Mouse (Mus musculus) embryonic fibroblast, embryonic 13.5 days (primary cell): ENCODE measurements at regions not wholly inside any gene's neighbourhood (a gene's known extent, or its start where the extent isn't known, plus 50 kb on each side); places are given as distances from the start of the nearest gene placed in this dataset.

Experiments
- CTCF ChIP-seq: IDR thresholded peaks from 2 replicates; pipeline ENCODE4 v1.5.1; 2011; ENCODE audit warnings: mild to moderate bottlenecking, control low read depth, low read length, moderate library complexity, borderline replicate concordance; ENCODE audit not compliant: insufficient read depth
- POLR2A ChIP-seq: IDR thresholded peaks from 2 replicates; pipeline ENCODE4 v1.6.1; 2011; ENCODE audit warnings: low read depth, mild to moderate bottlenecking, control low read depth, low read length, moderate library complexity

GRCm38 (mm10) chr10:9014810-9015505 is 129.1 kb upstream of the Sash1 start:
- TF ChIP-seq POLR2A (no peak), CTCF (no peak)
